Mouse (Mus musculus): Measurements from ENCODE around the gene Trpc4ap. TPM values are rescaled to one million over a fixed set of nuclear protein-coding genes. Genes with fewer than 3 reads are reported as not detected.
"Not testable (repeated sequence)": the region's sequence is repeated elsewhere in the genome, so short reads cannot be mapped to it uniquely, and the experiment has no call there.

Gene Trpc4ap
- 10 to 100 TPM; 81.3 to 82.5 TPM for total RNA-seq (2021)
- long read RNA-seq, experiment 1, transcript Trpc4ap-202 (19 exons, 3,091 nt) = minor isoform, 11 of 387 reads
- long read RNA-seq, experiment 1, transcript Trpc4ap-201 (19 exons, 3,204 nt) = major isoform, 340 of 387 reads
- long read RNA-seq, experiment 1, partial matches to known transcripts = 15 of 387 reads
- long read RNA-seq, experiment 1, other reads (novel, unspliced or antisense) = 21 of 387 reads
- long read RNA-seq, experiment 2, transcript Trpc4ap-202 (19 exons, 3,091 nt) = minor isoform, 23 of 355 reads
- long read RNA-seq, experiment 2, transcript Trpc4ap-201 (19 exons, 3,204 nt) = major isoform, 311 of 355 reads
- long read RNA-seq, experiment 2, partial matches to known transcripts = 6 of 355 reads
- long read RNA-seq, experiment 2, other reads (novel, unspliced or antisense) = 15 of 355 reads

GRCm38 (mm10) chr2:155691723-155692493, at the start of gene Trpc4ap:
Trpc4ap (minus strand) TSS chr2:155692384.
- intact Hi-C loops (cut with DNase I) = loop anchor here (10.0 kb wide), 1 partner anchor 253 kb away; the partner anchor contains the start of genes Gdf5 and Gm15557
- peak; percentile 97 to 99 for DNase-seq

GRCm38 (mm10) chr2:155737803-155738202, 45.6 kb upstream of the Trpc4ap start:
- intact Hi-C loops (cut with DNase I) = no loop called here

GRCm38 (mm10) chr2:155736936-155737335, 44.8 kb upstream of the Trpc4ap start:
- intact Hi-C loops (cut with DNase I) = no loop called here
- no peak for DNase-seq

More at GRCm38 (mm10) chr2:155737803-155738202, 45.6 kb upstream of the Trpc4ap start:
- DNase-seq = no peak

GRCm38 (mm10) chr2:155735766-155736165, 43.6 kb upstream of the Trpc4ap start, which contains the start of gene Gm17581:
Gm17581 (minus strand) TSS chr2:155735866.
- intact Hi-C loops (cut with DNase I) = not testable (repeated sequence)

GRCm38 (mm10) chr2:155735080-155735479, 42.9 kb upstream of the Trpc4ap start:
- intact Hi-C loops (cut with DNase I) = no loop called here
- DNase-seq = no peak

More at GRCm38 (mm10) chr2:155735766-155736165, 43.6 kb upstream of the Trpc4ap start, which contains the start of gene Gm17581:
- not testable (repeated sequence) for DNase-seq

GRCm38 (mm10) chr2:155729158-155729645, 37.0 kb upstream of the Trpc4ap start, which contains the start of gene Edem2:
Edem2 (minus strand) TSS chr2:155729475.
- peak; percentile 89 to 94 for DNase-seq
- intact Hi-C loops (cut with DNase I) = no loop called here

- intact Hi-C loops (cut with DNase I) = no loop called here
- DNase-seq = no peak
Observed at GRCm38 (mm10) chr2:155728742-155729141, 36.6 kb upstream of the Trpc4ap start.

- intact Hi-C loops (cut with DNase I) = no loop called here
- DNase-seq = no peak
Observed at GRCm38 (mm10) chr2:155727764-155728395, 35.7 kb upstream of the Trpc4ap start.

GRCm38 (mm10) chr2:155726302-155726701, 34.1 kb upstream of the Trpc4ap start:
- DNase-seq = no peak
- intact Hi-C loops (cut with DNase I) = no loop called here

GRCm38 (mm10) chr2:155724526-155724925, 32.3 kb upstream of the Trpc4ap start:
- DNase-seq = no peak
- intact Hi-C loops (cut with DNase I) = no loop called here

GRCm38 (mm10) chr2:155724036-155724435, 31.9 kb upstream of the Trpc4ap start:
- DNase-seq = no peak
- intact Hi-C loops (cut with DNase I) = no loop called here

- DNase-seq = no peak
- intact Hi-C loops (cut with DNase I) = no loop called here
Observed at GRCm38 (mm10) chr2:155720585-155720984, 28.4 kb upstream of the Trpc4ap start.

GRCm38 (mm10) chr2:155717082-155717990, 25.2 kb upstream of the Trpc4ap start:
- DNase-seq = peak in 1 of 2 experiments; percentile 30
- intact Hi-C loops (cut with DNase I) = no loop called here

GRCm38 (mm10) chr2:155710557-155710956, 18.4 kb upstream of the Trpc4ap start:
- no peak for DNase-seq
- intact Hi-C loops (cut with DNase I) = no loop called here

- intact Hi-C loops (cut with DNase I) = no loop called here
- DNase-seq = peak; percentile 39 to 61
Observed at GRCm38 (mm10) chr2:155707251-155707650, 15.1 kb upstream of the Trpc4ap start.

GRCm38 (mm10) chr2:155703630-155704029, 11.4 kb upstream of the Trpc4ap start:
- intact Hi-C loops (cut with DNase I) = no loop called here
- no peak for DNase-seq

- intact Hi-C loops (cut with DNase I) = no loop called here
- DNase-seq = no peak
Observed at GRCm38 (mm10) chr2:155701399-155701919, 9.3 kb upstream of the Trpc4ap start.

- intact Hi-C loops (cut with DNase I) = loop anchor here (5.0 to 10.0 kb wide), 2 partner anchors 114 to 246 kb away; partner anchors contain the start of genes Gdf5 and Gm15557
- not testable (repeated sequence) for DNase-seq
Observed at GRCm38 (mm10) chr2:155698443-155698842, 6.3 kb upstream of the Trpc4ap start.

GRCm38 (mm10) chr2:155696851-155697250, 4.7 kb upstream of the Trpc4ap start:
- intact Hi-C loops (cut with DNase I) = loop anchor here (1.0 to 10.0 kb wide), 4 partner anchors 58 to 248 kb away; partner anchors contain the start of genes Gdf5 and Gm15557
- DNase-seq = no peak
